Mouse (Mus musculus) bone marrow, adult 2 months (tissue): Measurements from ENCODE around the gene AU015836. TPM values are rescaled to one million over a fixed set of nuclear protein-coding genes. Genes with fewer than 3 reads are reported as not detected.
"Not testable (repeated sequence)": the region's sequence is repeated elsewhere in the genome, so short reads cannot be mapped to it uniquely, and the experiment has no call there.

ENCODE experiments used
- H3K27ac ChIP-seq: fragments of 200-500 bp; 2 replicates; pipeline ENCODE4 v1.5.1; 2012; ENCODE audit warnings: low read depth, mild to moderate bottlenecking, control low read depth, inconsistent platforms, low read length; ENCODE audit not compliant: control insufficient read depth, poor library complexity, insufficient read depth
- H3K4me1 ChIP-seq: fragments of 200-500 bp; 2 replicates; pipeline ENCODE4 v1.6.1; 2011; ENCODE audit warnings: low read length; ENCODE audit not compliant: control insufficient read depth, insufficient read depth
- H3K4me3 ChIP-seq: fragments of 200-500 bp; replicated peaks from 2 replicates; pipeline ENCODE3; 2011; ENCODE audit warnings: mild to moderate bottlenecking, low read depth, low read length, control low read depth; ENCODE audit not compliant: control insufficient read depth
- CTCF ChIP-seq: fragments of 200-500 bp; IDR thresholded peaks from 2 replicates; pipeline ENCODE4 v1.5.1; 2011; ENCODE audit warnings: low read length, control low read depth; ENCODE audit not compliant: control insufficient read depth, insufficient read depth
- POLR2A ChIP-seq: fragments of 200-500 bp; IDR thresholded peaks from 2 replicates; pipeline ENCODE4 v1.6.1; 2011; ENCODE audit warnings: low read depth, mild to moderate bottlenecking, control low read depth, low read length, borderline replicate concordance; ENCODE audit not compliant: control insufficient read depth
- WGBS: fragments of 180-500 bp; shearing (Covaris S2); methylation state at CpG from one replicate; pipeline ENCODE4 v1.1.7; 2018; 5-methylcytosine and 5-hydroxymethylcytosine counted together
- polyA plus RNA-seq: library from polyadenylated mRNA; stranded (reverse); fragments of >200 nt; gene quantifications from 2 replicates; pipeline ENCODE4 v1.2.4, GENCODE M21; 2011; ENCODE audit warnings: low replicate concordance; ENCODE audit not compliant: missing spikeins, insufficient read depth, insufficient read length

AU015836 gene
- 8.6 TPM in 1 of 2 replicates, not detected in the other for polyA plus RNA-seq

DNA sequence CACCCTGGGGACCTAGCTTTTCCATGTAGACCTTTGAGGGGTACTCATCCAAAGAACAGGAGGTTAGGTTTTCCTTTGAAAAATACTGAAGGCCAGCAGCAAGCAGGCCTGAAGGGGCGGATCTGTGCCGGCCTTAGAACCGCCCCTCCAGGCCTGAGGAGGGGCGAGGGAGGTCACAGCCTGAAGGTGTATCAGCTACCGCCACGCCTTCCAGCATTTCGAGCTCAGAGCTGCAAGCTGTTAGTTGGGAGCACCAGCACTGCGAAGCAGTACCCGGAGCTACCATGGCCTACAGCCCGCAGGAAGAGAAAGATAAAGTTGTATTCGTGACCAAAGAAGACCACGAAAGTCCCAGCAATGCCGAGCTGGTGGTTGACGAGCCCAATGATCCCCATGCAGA lies at the start of gene AU015836:
Gene AU015836 (plus strand): TSS at position 216 of the 400 bp plus-strand sequence.
- TF ChIP-seq CTCF (no peak), POLR2A (no peak)
- Histone ChIP-seq H3K27ac (no peak within 1 kb of the TSS), H3K4me1 (no peaks in the 10 kb centered on the region), H3K4me3 (no peak within 1 kb of the TSS)
- WGBS: 83% methylated on average over 14 of the region's 14 CpGs

- 28% methylated on average over 3 of the region's 3 CpGs for WGBS
- Histone ChIP-seq H3K4me1 (no peaks in the 10 kb centered on the region; the same call in 1 of the 2 replicates), H3K4me3 (no peak overlapping the region), H3K27ac (no peak overlapping the region)
- TF ChIP-seq POLR2A: no peak
- TF ChIP-seq CTCF: no peak
Measured at GRCm38 (mm10) chrX:93919017-93919416, 49.4 kb upstream of the AU015836 start.

DNA sequence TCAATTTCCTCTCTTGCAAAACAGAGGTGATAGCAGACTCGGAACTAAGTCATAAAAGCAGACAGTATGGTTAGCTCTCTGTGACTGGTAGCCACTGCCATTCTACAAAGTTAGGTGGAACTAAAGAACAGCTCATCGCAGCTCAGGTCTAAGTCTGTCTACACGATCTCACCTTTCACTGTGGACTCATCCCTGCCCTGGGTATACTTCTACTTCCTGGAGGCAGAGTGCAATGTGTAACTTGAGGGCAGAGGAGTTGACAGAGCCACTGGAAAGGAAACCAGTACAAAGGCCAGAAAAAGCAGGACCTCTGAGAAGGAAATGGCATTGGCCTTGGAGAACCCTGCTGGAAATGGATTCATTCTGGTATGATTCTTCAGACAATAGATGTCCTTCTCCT lies 40.1 kb upstream of the AU015836 start:
- WGBS: 59% methylated on average over 3 of the region's 3 CpGs

DNA sequence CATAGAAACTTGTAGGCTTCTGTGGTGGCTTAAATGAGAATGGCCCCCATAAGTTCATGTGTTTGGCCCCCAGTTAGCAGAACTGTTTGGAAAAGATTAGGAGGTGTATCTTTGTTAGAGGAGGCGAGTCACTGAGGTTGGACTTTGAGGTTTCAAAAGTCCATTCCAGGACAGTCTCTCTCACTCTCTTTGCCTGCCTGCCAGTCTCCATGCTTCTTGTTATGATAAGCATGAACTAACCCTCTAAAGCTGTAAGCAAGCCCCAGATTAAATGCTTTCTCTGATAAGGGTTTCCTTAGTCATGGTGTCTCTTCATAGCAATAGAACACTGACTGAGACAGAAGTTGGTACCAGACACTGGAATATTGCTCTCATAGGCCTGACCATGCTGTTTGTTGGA lies 39.7 kb upstream of the AU015836 start:
- WGBS: 50% methylated on average over 1 of the region's 1 CpGs
- no peak for TF ChIP-seq POLR2A
- TF ChIP-seq CTCF: no peak

More for the DNA sequence above, 40.1 kb upstream of the AU015836 start:
- no peaks in the 10 kb centered on the region for H3K4me1 ChIP-seq
- TF ChIP-seq CTCF: no peak
- no peak for TF ChIP-seq POLR2A
- H3K27ac ChIP-seq: no peak overlapping the region
- no peak overlapping the region for H3K4me3 ChIP-seq

GRCm38 (mm10) chrX:93931694-93932093 lies 36.8 kb upstream of the AU015836 start:
- no peak for TF ChIP-seq CTCF
- TF ChIP-seq POLR2A: no peak
- 80% methylated on average over 3 of the region's 3 CpGs for WGBS
- no peak overlapping the region for H3K4me3 ChIP-seq
- no peaks in the 10 kb centered on the region for H3K4me1 ChIP-seq
- H3K27ac ChIP-seq: no peak overlapping the region

More for the DNA sequence above, 39.7 kb upstream of the AU015836 start:
- Histone ChIP-seq H3K4me3 (no peak overlapping the region), H3K4me1 (no peaks in the 10 kb centered on the region), H3K27ac (no peak overlapping the region)

- Histone ChIP-seq H3K27ac (no peak overlapping the region), H3K4me3 (no peak overlapping the region), H3K4me1 (no peaks in the 10 kb centered on the region)
- 15% methylated on average over 1 of the region's 1 CpGs for WGBS
- peak; percentile 28; the same call in 1 of the 2 replicates for TF ChIP-seq CTCF
- TF ChIP-seq POLR2A: no peak
Measured at GRCm38 (mm10) chrX:93956727-93957126, 11.7 kb upstream of the AU015836 start.

GRCm38 (mm10) chrX:93958502-93958901 lies 10.0 kb upstream of the AU015836 start:
- Histone ChIP-seq H3K4me1 (no peaks in the 10 kb centered on the region), H3K4me3 (no peak overlapping the region), H3K27ac (no peak overlapping the region)
- WGBS: 36% methylated on average over 3 of the region's 3 CpGs
- TF ChIP-seq POLR2A (no peak), CTCF (no peak)

DNA sequence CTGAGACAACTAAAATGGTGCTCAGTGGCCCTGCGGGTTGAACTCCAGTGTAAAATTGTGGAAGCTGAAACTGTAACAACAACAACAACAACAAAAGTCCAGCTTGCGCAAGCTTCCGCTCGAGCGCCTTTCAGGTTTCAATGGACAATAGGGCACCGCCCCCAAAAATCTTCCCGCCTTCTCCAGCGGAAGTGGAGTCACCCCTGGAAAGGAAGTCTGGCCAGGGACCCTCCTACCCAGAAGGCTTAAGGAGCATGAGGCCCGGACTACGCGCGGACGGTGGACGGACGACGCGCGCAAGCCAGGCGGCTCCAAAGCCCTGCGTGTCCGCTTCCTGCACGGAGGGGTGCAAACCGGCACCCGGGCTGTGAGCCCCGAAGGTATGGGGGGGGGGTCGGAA lies 11.9 kb downstream of the AU015836 start:
- Histone ChIP-seq H3K4me3 (no peak overlapping the region), H3K4me1 (no peaks in the 10 kb centered on the region; the same call in 1 of the 2 replicates), H3K27ac (no peak overlapping the region)
- TF ChIP-seq CTCF (no peak), POLR2A (no peak)
- 85% methylated on average over 26 of the region's 26 CpGs for WGBS

DNA sequence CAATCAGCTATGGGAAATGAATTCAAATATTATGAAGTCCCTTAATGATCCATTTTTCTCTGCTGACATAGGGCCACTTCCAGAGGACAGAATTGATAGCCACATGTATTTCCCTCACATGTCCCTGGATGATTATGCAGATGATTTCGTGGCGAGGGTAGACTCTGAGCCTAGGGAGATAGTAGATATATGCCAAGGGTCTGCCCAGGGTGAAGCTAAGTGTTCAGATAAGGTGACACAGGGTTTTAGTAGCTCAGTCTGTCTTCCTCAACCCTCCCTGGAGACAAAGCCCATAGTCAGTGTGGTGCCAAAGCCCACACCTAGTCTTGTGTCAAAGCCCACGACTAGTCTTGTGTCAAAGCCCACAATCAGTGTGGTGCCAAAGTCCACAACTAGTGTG lies 13.7 kb downstream of the AU015836 start:
- no peak for TF ChIP-seq POLR2A
- TF ChIP-seq CTCF: no peak
- H3K27ac ChIP-seq: no peak overlapping the region
- H3K4me3 ChIP-seq: no peak overlapping the region
- no peaks in the 10 kb centered on the region; the same call in 1 of the 2 replicates for H3K4me1 ChIP-seq
- whole genome bisulfite sequencing: 53% methylated on average over 3 of the region's 3 CpGs

GRCm38 (mm10) chrX:93985096-93985495 lies 16.6 kb downstream of the AU015836 start:
- not testable (repeated sequence) for H3K4me3 ChIP-seq, H3K27ac ChIP-seq
- WGBS: 41% methylated on average over 3 of the region's 3 CpGs

More at GRCm38 (mm10) chrX:93985096-93985495, 16.6 kb downstream of the AU015836 start:
- H3K4me1 ChIP-seq: not testable (repeated sequence)
